Mouse (Mus musculus) brown adipose tissue, adult 24 weeks (tissue): Measurements from ENCODE around the gene Gm20388. TPM values are rescaled to one million over a fixed set of nuclear protein-coding genes. Genes with fewer than 3 reads are reported as not detected.

ENCODE experiments used
- H3K27ac ChIP-seq: fragments of 200-500 bp; replicated peaks from 2 replicates; pipeline ENCODE4 v1.5.1; 2012; ENCODE audit warnings: low read depth, mild to moderate bottlenecking, low read length
- H3K4me1 ChIP-seq: fragments of 200-500 bp; 2 replicates; pipeline ENCODE4 v1.6.1; 2012; ENCODE audit warnings: low read length, mixed read lengths; ENCODE audit not compliant: control insufficient read depth, insufficient read depth, insufficient read length
- H3K4me3 ChIP-seq: fragments of 200-500 bp; 2 replicates; pipeline ENCODE4 v1.5.1; 2012; ENCODE audit warnings: low read depth, mild to moderate bottlenecking, low read length, moderate library complexity; ENCODE audit not compliant: insufficient read depth
- polyA plus RNA-seq: library from polyadenylated mRNA; stranded (reverse); fragments of >200 nt; gene quantifications from 2 replicates; pipeline ENCODE4 v1.2.4, GENCODE M21; 2012; ENCODE audit not compliant: missing spikeins, insufficient read depth, insufficient read length

Gm20388 gene
- polyA plus RNA-seq, 1 experiment: 44.7 TPM

GRCm38 (mm10) chr8:123696167-123696566, 3785.5 kb downstream of the Gm20388 start:
- Histone ChIP-seq H3K4me3 (no peak overlapping the region), H3K4me1 (no peaks in the 10 kb centered on the region), H3K27ac (no peak overlapping the region)

- H3K4me3 ChIP-seq: no peak overlapping the region
- no peak overlapping the region for H3K27ac ChIP-seq
- H3K4me1 ChIP-seq: no peaks in the 10 kb centered on the region
These were observed 3786.7 kb downstream of the Gm20388 start for GRCm38 (mm10) chr8:123697329-123697728.

- H3K4me1 ChIP-seq: no peaks in the 10 kb centered on the region; the same call in 1 of the 2 replicates
- H3K4me3 ChIP-seq: no peak overlapping the region
- no peak overlapping the region for H3K27ac ChIP-seq
These were observed 3789.9 kb downstream of the Gm20388 start for GRCm38 (mm10) chr8:123700399-123701070.

GRCm38 (mm10) chr8:123701952-123702587, 3791.4 kb downstream of the Gm20388 start:
- no peak overlapping the region for H3K27ac ChIP-seq

GRCm38 (mm10) chr8:123705376-123705775, 3794.7 kb downstream of the Gm20388 start:
- no peak overlapping the region for H3K27ac ChIP-seq
- H3K4me3 ChIP-seq: no peak overlapping the region
- H3K4me1 ChIP-seq: no peaks in the 10 kb centered on the region; the same call in 1 of the 2 replicates

More at GRCm38 (mm10) chr8:123701952-123702587, 3791.4 kb downstream of the Gm20388 start:
- Histone ChIP-seq H3K4me3 (no peak overlapping the region), H3K4me1 (no peaks in the 10 kb centered on the region; the same call in 1 of the 2 replicates)

GRCm38 (mm10) chr8:123707137-123707536, 3796.5 kb downstream of the Gm20388 start:
- Histone ChIP-seq H3K4me1 (no peaks in the 10 kb centered on the region; the same call in 1 of the 2 replicates), H3K27ac (no peak overlapping the region), H3K4me3 (no peak overlapping the region)

GRCm38 (mm10) chr8:123708729-123709128, 3798.1 kb downstream of the Gm20388 start:
- Histone ChIP-seq H3K4me1 (no peaks in the 10 kb centered on the region; the same call in 1 of the 2 replicates), H3K27ac (no peak overlapping the region), H3K4me3 (no peak overlapping the region)

GRCm38 (mm10) chr8:123710335-123710734, 3799.7 kb downstream of the Gm20388 start:
- Histone ChIP-seq H3K27ac (no peak overlapping the region), H3K4me3 (no peak overlapping the region), H3K4me1 (no peaks in the 10 kb centered on the region; the same call in 1 of the 2 replicates)

- no peak overlapping the region for H3K4me3 ChIP-seq
- peaks cover 11% of the 10 kb centered on the region for H3K4me1 ChIP-seq
- H3K27ac ChIP-seq: no peak overlapping the region
These were observed 3803.8 kb downstream of the Gm20388 start for GRCm38 (mm10) chr8:123714451-123714850.

- H3K4me3 ChIP-seq: no peak overlapping the region
- peaks cover 13% of the 10 kb centered on the region for H3K4me1 ChIP-seq
- H3K27ac ChIP-seq: no peak overlapping the region
These were observed 3805.4 kb downstream of the Gm20388 start for GRCm38 (mm10) chr8:123715916-123716592.

GRCm38 (mm10) chr8:123717104-123717503, 3806.5 kb downstream of the Gm20388 start:
- Histone ChIP-seq H3K27ac (no peak overlapping the region), H3K4me1 (peaks cover 13% of the 10 kb centered on the region), H3K4me3 (no peak overlapping the region)

GRCm38 (mm10) chr8:123717516-123718490, 3807.2 kb downstream of the Gm20388 start:
- peaks cover 13% of the 10 kb centered on the region for H3K4me1 ChIP-seq
- H3K4me3 ChIP-seq: no peak overlapping the region
- peak overlapping the region; percentile 71 for H3K27ac ChIP-seq

GRCm38 (mm10) chr8:123718752-123719151, 3808.1 kb downstream of the Gm20388 start:
- peaks cover 13% of the 10 kb centered on the region for H3K4me1 ChIP-seq
- no peak overlapping the region for H3K27ac ChIP-seq
- H3K4me3 ChIP-seq: no peak overlapping the region

GRCm38 (mm10) chr8:123719280-123719679, 3808.6 kb downstream of the Gm20388 start:
- Histone ChIP-seq H3K27ac (no peak overlapping the region), H3K4me3 (no peak overlapping the region), H3K4me1 (peaks cover 13% of the 10 kb centered on the region)
